Mouse (Mus musculus) kidney, adult 2 months (tissue): ENCODE measurements around the gene Enpp7.

Source experiments
- CTCF ChIP-seq: fragments of 200-500 bp; conservative IDR thresholded peaks from 2 replicates; pipeline ENCODE4 v1.5.1; 2011; ENCODE audit warnings: low read depth, mild to moderate bottlenecking, control low read depth, low read length, moderate library complexity, mixed read lengths; ENCODE audit not compliant: insufficient read depth, insufficient read length
- POLR2A ChIP-seq: fragments of 200-500 bp; IDR thresholded peaks from one replicate; pipeline ENCODE4 v1.6.1; 2011; ENCODE audit warnings: low read depth, low read length, control low read depth

GRCm38 (mm10) chr11:119022068-119022894 lies 34.3 kb downstream of the Enpp7 start:
- TF ChIP-seq CTCF, result peak; percentile 33
- TF ChIP-seq POLR2A, result no peak
